Mouse (Mus musculus) gastrocnemius, adult 2 months (tissue): ENCODE results near the gene Gcn1l1. TPM values are rescaled to one million over a fixed set of nuclear protein-coding genes. Genes with fewer than 3 reads are reported as not detected.
"Not testable (repeated sequence)": the region's sequence is repeated elsewhere in the genome, so short reads cannot be mapped to it uniquely, and the experiment has no call there.

Experiments used
- DNase-seq: peaks from one replicate; pipeline ENCODE4 v3.0.0; 2022
- H3K27ac ChIP-seq: fragments of 200-600 bp; 2 replicates; pipeline ENCODE4 v1.8.1; 2022; ENCODE audit warnings: mild to moderate bottlenecking
- H3K4me3 ChIP-seq: fragments of 200-600 bp; 2 replicates; pipeline ENCODE4 v1.8.1; 2022; ENCODE audit warnings: mild to moderate bottlenecking, moderate library complexity
- CTCF ChIP-seq: fragments of 200-600 bp; IDR thresholded peaks from 2 replicates; pipeline ENCODE4 v1.8.1; 2022; ENCODE audit warnings: antibody characterized with exemption, mild to moderate bottlenecking, moderate library complexity
- intact Hi-C: fragments of 180-260 bp; cut with DNase I; formaldehyde crosslinking; loops from one replicate; pipeline ENCODE4 v1.15.1; 2025
- total RNA-seq, 2 experiments: library from RNA; stranded (reverse); gene quantifications; 2 replicates each; pipeline ENCODE4 v1.2.3; 2021

Gcn1l1 gene
- total RNA-seq, 2 experiments from 2014 or later, result 31.3 to 31.9 TPM

GRCm38 (mm10) chr5:115572679-115573535, 7.9 kb downstream of the Gcn1l1 start:
- Histone ChIP-seq H3K27ac (peak overlapping the region; percentile 82), H3K4me3 (peak overlapping the region; percentile 48)
- intact Hi-C loops, result loop anchor here (5.0 kb wide), 1 partner anchor 39 kb away; no protein-coding TSS in a partner anchor

DNA sequence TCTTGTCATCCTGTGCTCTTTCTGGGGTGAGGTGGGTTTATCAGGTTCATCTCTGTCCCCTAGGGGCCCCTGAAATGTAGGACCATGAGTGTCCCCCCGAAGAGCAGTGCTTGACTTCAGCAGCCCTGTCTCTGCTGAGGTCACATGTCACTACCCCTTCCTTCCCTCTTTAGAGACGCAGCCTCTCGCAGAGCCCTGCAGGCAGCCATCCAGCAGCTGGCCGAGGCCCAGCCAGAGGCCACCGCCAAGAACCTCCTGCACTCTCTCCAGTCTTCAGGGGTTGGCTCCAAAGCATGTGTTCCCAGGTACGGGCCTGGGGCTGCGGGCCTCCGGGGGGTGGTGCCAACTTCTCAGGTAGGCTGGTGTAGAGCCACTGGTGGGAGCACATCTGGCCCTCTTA, 9.9 kb downstream of the Gcn1l1 start:
- TF ChIP-seq CTCF, result no peak
- peak; percentile 80 for DNase-seq
- intact Hi-C loops, result loop anchor here (5.0 kb wide), 1 partner anchor 37 kb away; no protein-coding TSS in a partner anchor
- no peak overlapping the region for H3K4me3 ChIP-seq
- no peak overlapping the region; the same call in 1 of the 2 replicates for H3K27ac ChIP-seq

More at GRCm38 (mm10) chr5:115572679-115573535, 7.9 kb downstream of the Gcn1l1 start:
- no peak for TF ChIP-seq CTCF
- no peak for DNase-seq

DNA sequence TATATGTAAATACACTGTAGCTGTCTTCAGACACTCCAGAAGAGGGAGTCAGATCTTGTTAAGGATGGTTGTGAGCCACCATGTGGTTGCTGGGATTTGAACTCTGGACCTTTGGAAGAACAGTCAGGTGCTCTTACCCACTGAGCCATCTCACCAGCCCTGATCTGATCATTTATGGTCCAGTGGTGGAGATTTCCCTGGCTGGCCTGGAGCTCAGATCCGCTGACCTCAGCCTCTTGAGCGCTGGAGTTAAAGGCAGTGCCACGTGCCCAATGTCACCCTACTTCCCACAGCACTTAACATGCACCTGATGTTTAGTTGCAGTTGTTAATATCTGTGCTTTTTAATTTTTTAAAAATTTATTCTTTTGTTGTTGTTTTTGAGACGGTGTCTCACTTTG, 12.6 kb downstream of the Gcn1l1 start:
- H3K27ac ChIP-seq, H3K4me3 ChIP-seq, intact Hi-C loops, DNase-seq: not testable (repeated sequence)

- DNase-seq, result no peak
- no peak overlapping the region for H3K4me3 ChIP-seq
- H3K27ac ChIP-seq, result no peak overlapping the region
- TF ChIP-seq CTCF, result no peak
- intact Hi-C loops, result no loop called here
These were observed 13.9 kb downstream of the Gcn1l1 start for GRCm38 (mm10) chr5:115578922-115579321.

DNA sequence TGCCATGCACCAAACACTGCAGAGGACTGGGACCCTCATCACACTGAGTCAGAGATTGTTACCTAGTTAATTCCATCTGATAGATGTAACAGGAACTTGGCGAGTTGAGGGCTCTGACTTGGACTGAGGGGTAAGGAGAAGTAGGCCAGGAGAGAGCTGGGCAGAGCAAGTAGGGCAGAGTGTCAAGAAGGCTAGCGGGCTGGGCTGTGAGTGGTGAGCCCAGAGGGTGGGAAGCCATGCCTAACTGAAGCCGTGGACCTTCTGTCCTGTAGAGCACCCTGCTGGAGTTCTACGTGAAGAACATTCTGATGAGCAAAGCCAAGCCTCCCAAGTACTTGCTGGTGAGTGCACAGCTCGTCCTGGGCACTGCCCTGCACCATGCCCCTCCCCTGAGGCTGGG, 14.3 kb downstream of the Gcn1l1 start:
- intact Hi-C loops, result no loop called here

GRCm38 (mm10) chr5:115580229-115581001, 15.4 kb downstream of the Gcn1l1 start:
- Histone ChIP-seq H3K27ac (no peak overlapping the region), H3K4me3 (no peak overlapping the region)
- intact Hi-C loops, result no loop called here
- no peak for TF ChIP-seq CTCF
- no peak for DNase-seq

More for the DNA sequence above, 14.3 kb downstream of the Gcn1l1 start:
- Histone ChIP-seq H3K27ac (no peak overlapping the region), H3K4me3 (no peak overlapping the region)
- TF ChIP-seq CTCF, result no peak
- DNase-seq, result no peak

DNA sequence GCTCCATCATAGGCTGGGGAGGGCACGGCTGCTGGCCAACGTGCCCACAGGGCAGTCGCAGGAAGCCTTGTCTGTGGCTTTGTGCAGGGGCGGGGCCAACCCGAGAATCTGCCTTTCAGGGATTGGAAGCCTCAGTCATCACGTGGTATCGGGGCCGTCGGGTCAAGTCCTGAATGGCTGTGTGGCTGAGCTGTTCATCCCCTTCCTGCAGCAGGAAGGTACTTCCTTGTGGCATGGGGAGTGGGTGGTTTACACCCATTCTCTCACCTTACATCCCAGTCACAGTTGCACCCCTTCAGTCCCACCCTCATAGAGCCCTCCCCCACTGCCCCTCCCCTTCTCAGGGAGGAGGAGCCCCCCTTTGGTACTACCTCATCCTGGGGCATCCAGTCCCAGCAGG, 16.6 kb downstream of the Gcn1l1 start:
- no peak for TF ChIP-seq CTCF
- Histone ChIP-seq H3K27ac (no peak overlapping the region), H3K4me3 (no peak overlapping the region)
- intact Hi-C loops, result no loop called here
- no peak for DNase-seq

DNA sequence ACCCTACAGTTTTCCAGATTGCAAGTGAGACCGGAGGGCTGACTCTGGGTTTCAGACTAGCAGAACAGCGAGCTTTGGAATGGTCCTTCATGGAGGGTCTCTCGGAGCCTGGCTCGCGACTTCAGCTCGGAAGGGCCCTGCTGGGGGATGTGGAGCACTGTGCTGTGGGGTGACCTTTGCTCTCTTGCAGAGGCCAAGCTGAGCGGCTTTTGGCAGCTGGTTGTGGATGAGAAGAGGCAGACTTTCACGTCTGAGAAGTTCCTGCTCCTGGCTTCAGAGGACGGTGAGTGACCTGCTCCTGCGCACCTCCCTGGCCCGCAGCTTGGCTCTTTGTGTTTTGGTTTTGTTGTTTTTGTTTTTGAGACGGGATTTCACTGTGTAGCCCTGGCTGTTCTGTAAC, 20.6 kb downstream of the Gcn1l1 start:
- TF ChIP-seq CTCF, result no peak
- no peak for DNase-seq
- no peak overlapping the region for H3K4me3 ChIP-seq
- intact Hi-C loops, result no loop called here
- H3K27ac ChIP-seq, result no peak overlapping the region

DNA sequence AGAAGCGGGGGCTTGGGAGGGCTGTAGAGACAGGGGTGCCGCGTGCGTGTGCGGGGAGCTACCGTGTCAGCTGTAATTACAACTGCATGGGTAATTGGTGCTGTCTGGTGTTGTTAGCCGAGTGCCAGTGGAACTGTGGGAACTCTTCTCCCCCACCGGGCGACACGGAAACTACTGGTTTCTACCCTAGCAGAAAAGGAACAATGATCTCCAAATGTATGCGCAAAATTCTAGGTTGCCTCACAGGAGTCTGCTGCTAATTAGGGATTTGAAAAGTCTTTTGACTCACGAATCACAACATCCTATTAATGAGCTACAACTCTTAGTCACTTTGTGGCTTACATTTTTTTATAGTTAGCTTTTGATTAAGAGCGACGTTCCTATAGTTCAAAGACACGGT, 21.1 kb downstream of the Gcn1l1 start:
- H3K27ac ChIP-seq, result no peak overlapping the region
- no peak overlapping the region for H3K4me3 ChIP-seq
- no peak for TF ChIP-seq CTCF
- intact Hi-C loops, result no loop called here
- no peak for DNase-seq

GRCm38 (mm10) chr5:115586780-115587179, 21.7 kb downstream of the Gcn1l1 start:
- intact Hi-C loops, result no loop called here
- H3K27ac ChIP-seq, result no peak overlapping the region
- DNase-seq, result no peak
- no peak overlapping the region for H3K4me3 ChIP-seq
- TF ChIP-seq CTCF, result no peak

- Histone ChIP-seq H3K27ac (no peak overlapping the region), H3K4me3 (no peak overlapping the region)
- intact Hi-C loops, result no loop called here
- no peak for TF ChIP-seq CTCF
- no peak for DNase-seq
These were observed 26.0 kb downstream of the Gcn1l1 start for GRCm38 (mm10) chr5:115591028-115591427.

DNA sequence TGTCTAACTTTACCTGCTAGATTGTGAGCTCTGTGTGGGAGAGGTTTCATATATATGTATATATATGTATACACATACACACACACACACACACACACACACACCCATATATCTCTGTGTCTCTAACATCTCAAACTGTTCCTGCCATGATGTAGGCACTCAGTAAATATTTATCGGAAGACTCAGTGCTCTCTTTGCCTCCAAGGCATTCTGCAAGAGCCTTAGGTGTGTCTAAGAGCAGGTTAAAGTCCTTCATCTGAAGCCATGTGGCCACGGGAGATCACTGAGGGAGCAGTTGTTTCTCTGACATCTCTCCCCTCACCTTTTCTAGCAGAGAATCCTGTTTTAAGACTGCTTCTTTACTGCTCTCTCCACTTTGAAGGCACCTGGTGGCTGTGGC, 26.5 kb downstream of the Gcn1l1 start:
- Histone ChIP-seq H3K27ac (no peak overlapping the region), H3K4me3 (no peak overlapping the region)
- no peak for TF ChIP-seq CTCF
- intact Hi-C loops, result no loop called here
- DNase-seq, result no peak

DNA sequence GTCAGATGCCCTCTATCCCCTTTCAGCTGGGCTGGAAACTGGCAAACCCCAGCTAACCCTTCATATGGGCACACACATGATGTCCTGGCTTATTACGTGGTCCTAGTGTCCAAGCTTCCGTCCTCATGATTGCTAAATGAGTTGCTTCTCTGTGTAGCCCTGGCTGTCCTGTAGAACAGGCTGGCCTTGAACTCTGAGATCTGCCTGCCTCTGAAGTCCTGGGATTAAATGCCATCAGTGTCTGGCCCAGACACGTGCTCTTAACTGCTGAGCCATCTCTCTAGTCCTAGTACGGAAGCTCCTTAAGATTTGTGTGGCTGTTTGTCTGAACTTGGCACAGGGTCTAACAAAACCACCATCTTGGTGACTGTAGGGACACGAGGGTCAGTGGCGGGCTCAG, 38.5 kb downstream of the Gcn1l1 start:
- no peak overlapping the region for H3K4me3 ChIP-seq
- DNase-seq, result no peak
- no peak for TF ChIP-seq CTCF
- H3K27ac ChIP-seq, result no peak overlapping the region
- intact Hi-C loops, result no loop called here
